Mouse (Mus musculus) urinary bladder, adult 2 months (tissue): ENCODE results near the gene Ttll13. TPM values are rescaled to one million over a fixed set of nuclear protein-coding genes. Genes with fewer than 3 reads are reported as not detected.
A peak's percentile ranks its signal among the peaks of the same experiment; 100 is the strongest.

ENCODE experiments used
- DNase-seq: peaks from one replicate; pipeline ENCODE4 v3.0.0; 2022; ENCODE audit warnings: low spot score
- polyA plus RNA-seq: library from polyadenylated mRNA; depleted of rRNA; stranded (reverse); fragments of >200 nt; gene quantifications from 2 replicates; pipeline ENCODE4 v1.2.3, GENCODE M21; 2012; rRNA removed

Ttll13 gene
- 1.2 and 1.7 TPM in 2 replicates for polyA plus RNA-seq

DNA sequence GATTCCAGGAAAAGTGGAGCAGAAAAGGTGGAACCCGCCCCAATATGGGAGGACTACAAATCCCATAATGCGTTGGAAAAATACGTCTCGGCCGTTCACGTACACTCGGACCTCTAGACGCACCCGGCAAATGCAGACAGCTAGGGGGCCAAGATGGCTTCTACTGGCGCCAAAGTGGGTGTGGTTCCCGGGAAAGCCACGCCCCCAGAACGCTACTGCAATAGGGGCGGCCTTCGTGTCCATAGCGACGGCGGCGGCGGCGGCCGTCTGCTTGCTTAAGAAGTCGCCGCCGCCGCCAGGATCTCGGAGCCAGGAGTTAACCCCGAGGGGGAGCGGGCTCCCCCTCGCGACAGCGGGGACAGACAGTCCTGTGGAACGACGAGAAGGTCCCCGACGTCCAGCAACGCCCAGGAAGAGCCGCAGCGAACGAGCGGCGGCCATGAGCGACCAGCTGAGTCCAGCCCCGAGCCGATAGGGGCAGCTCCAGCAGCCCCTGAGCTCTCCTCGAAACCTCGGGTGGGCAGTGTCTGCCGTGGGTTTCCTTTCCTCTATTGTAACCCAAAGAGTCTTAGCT is at the start of gene Ttll13:
Gene Ttll13, plus strand, starts transcription at position 229 of the 574 bp plus-strand sequence.
- DNase-seq, result peak; percentile 74

DNA sequence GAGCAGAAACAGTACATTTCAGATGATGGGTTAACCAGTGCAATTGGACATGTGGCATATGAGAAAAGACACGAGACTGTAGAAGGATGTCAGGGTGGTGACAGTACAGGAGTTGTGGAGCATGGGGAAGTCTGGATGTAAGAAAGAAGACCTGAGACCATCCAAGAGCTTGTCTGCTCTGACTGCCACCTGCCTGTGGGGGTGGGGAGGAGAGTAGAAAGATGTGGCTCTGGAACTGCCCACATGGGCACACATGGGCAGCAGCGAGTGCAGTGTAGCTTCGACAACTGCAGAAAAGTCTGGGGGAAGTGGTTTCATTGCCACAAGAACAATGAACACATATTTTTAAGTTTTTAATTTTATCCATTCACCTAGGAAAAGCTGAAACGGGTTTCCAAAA is 48.8 kb upstream of the Ttll13 start:
- DNase-seq, result no peak

DNA sequence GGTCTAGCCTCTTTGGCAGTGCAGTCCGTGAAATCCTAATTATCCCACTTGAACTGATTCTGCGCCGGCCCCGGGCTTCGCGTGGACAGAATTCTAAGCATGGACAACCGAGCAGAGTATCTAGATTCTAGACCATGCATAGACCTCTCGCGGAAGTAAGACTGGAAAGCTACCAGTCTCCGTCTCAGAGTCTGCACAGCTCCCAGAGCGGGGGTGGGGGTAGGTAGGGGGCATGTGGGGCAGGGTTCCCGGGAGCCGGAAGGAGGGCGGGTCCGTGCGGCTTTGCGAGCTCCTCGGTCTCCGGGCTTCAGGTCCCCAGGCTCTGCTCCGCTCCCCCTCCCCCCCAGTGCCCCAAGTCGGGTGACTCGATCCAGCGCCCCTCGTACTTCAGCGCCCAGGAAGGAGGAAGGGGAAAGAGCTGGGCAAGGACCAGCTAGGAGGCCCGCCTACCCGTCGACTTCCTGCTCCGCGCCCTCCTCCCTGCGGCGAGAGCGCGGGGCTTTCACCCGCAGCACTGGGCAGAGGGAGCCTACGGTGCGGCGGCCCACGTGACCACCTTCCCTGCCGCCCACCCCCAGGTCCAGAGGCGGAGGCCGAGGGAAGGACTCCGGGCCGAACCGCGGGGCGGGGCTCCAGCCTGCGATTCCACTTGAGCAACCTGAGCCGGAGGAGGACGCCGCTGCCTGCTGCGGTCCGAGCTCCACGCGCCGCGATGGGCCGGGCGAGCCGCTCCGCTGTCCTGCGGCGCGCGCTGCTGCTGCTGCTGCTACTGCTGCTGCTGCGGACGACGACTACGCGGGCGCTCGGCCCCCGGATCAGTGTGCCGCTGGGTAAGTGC is 48.0 kb upstream of the Ttll13 start:
- DNase-seq, result peak; percentile 80

DNA sequence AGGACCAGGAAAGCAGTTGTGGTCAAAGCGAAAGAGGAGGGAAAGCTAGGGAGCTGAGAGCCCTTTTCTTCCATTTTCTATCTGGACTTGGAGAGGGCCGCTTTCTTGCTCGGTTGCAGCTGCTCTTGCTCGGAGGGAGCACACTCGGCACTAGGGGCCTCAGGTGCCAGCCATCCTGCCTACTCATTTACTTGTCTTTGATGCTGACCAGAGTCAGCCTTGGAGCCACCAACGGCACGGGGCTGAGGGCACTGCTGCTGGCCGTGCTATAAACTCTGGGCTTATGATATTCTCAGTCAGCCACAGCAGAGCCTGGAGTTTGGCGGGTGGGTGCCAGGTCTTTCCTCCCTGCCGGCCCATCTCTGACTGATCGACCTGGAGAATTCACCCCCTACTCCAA is 47.3 kb upstream of the Ttll13 start:
- DNase-seq, result no peak

DNA sequence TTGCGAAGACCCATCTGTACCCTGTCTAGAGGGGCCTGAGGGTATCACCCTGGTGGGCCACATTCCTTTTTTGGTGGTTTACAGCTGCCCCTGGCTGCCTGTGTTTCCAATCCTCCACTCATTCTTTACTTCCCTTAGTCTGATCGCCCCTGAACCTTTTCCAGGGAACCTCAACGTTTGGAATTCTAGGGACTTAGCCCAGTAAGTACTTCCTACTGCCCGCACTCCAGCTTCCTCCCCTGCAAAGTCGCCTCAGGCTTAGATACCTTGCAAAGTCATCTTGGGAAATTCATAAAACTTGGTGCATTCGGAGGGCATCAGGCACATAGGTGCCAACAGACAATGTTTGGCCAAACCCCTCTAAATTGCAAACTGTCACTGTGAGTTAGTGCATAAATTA is 46.9 kb upstream of the Ttll13 start:
- no peak for DNase-seq

DNA sequence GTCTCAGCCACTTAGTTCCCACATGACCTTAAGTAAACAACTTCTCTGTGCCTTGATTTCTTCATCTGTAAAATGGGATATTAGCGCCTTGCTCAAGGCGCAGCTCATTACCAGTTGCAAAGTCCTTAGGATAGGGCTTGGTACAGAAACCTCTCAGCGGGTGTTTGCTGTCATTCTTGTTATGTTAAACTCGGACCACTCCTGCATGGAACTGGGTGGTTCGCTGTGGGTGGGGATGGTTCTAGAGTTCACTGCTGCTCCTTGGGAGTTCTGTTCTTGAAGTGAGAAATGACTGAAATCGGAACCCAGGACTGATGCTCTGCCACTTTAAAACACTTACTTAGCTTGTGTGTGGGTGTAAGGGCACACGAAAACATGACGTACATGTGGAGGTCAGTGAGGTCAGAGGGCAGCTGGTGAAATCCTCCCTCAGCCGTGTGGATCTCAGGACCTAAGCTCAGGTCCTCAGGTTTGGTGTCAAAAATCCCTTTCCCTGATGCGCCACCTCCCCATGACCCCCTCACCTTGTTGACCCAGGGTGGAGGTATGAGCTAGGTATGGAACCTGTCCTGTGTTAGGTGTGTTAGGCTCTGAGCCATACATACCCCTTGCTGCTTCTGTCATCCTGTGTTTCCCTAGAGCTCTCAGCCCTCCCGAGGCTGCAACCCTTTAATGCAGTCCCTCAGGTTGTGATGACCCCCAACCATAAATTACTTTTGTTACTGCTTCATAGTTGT is 46.2 kb upstream of the Ttll13 start:
- DNase-seq, result no peak

DNA sequence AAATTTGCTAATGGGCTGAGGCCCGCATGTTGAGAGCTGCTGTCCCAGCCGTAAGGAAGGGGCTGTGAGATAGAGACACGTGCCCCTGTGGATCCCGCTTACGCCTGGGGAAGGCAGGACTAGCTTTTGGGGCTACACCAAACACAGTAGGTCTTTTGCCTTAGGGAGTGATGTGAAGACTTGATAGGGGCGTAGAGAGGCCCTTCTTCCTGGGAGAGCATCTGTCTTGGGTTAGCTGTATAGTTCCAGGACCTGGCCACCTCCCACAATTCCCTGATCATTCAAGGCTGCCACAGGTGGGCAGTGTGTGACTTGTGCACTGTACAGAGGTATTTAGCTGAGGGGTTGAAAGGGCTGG is 45.6 kb upstream of the Ttll13 start:
- no peak for DNase-seq

DNA sequence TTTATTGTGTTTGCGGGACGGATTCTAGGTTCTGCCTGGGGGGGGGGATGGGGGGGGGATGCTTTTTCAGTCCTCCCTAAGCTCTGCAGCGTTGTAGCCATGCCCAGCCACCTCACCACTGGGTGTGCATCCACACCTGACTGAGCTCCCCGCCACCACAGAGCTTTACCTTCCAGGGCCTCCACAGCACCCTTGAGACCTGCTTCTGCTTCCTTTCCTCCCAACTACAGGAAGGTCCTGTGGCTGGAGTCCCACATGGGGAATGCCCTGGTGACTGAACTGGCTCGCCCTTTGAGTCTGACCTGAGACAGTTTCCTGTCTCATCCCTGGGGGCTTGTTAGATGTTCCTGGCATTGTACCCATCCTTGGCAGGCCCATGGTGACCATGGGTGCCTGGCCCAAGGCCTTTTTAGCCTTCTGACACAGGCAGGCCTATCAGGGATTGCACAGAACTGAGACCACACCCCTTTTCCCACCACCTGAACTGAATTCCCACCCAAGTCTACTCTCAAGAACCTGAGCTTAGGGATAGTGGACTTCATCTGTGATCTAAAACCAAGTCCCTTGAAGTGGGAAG is 45.1 kb upstream of the Ttll13 start:
- DNase-seq, result peak; percentile 20

DNA sequence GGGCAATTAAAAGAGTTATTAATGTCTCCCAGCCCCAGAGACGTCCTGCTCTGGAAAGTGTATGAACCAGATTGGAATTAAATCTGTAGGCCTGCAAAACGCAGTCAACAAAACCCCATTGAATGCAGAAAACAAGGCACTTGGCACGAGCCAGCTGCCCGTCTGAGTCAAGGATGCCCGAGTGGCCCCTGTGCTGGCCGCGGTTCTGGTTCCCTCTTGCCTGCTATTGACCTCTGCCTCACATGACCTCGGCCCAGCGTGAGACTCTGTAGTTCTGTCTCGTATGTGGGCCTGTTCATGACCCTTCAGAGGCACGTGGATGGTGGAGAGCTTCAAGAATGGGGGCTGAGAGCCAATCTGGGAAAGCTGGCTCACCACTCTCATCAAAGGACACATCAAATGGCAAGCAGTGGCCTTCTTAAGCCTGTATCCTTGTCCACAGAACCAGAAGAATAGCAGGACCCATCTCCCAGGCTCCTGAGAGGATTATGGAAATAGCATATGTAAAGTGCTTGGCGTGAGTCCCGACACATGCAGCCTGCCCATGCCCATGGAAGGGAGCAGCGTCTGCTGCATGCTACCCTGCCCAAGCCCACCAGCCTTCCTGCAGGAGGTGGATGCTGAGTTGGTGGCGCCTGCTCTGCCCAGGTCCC is 44.2 kb upstream of the Ttll13 start:
- DNase-seq, result no peak

DNA sequence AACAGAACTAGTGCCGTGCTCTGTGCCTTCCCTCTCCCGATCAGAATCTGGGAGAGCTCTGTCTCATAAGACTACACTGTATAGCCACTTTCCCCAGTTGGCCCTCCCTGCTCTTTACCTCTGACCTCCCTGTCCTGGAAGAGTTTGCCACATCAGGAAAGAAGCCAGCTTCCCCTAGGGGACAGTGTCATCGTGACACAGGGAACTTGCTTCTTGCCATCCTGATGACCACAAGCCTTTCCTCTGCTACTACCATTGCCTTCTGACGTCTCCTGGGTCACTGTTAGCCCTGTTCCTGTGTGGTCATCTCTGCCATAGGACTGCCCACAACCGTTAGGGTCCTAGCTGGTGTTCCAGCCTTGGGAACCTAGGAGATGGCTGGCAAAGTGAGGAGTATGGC is 43.2 kb upstream of the Ttll13 start:
- DNase-seq, result no peak

DNA sequence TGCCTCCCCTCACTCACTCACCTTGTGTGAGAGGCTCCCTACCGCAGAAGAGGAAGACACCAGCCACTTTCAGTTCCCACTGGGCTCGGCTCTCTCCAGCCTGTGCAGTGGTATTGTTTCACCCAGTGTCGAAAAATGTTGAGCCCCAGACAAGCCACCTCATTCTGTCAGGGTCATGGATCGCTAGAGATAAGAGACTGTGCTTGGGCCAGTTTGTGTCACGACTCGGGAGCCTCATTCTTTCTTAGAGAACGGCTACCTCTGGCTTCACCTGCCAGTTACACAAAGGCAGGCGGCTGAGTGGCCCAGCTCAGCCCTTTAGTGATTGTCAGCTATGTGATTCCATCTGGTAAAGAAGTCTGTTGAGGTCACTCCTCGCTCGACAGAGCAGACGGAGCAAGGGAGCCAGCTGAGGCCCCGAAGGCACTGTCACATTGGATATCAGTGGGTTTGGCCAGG is 42.5 kb upstream of the Ttll13 start:
- DNase-seq, result no peak

DNA sequence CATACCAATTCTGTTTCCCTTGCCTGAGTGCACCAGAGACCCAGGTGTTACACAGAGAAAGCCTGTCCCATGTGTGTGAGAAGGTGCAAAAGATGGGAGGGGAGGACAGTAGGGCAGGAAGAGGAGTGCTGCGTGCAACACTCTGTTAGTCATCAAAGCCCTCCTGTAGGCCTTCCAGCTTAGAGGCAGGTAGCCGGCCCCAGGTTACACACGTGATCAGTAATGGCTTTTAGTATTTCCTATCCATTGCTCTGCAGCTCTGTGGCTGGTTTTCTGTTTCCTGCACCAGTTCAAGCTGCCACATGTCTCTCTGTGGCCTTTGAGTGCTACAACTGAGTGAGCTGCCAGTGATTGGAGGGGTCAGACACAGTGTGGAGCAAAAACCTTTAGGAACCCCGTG is 41.8 kb upstream of the Ttll13 start:
- DNase-seq, result no peak

DNA sequence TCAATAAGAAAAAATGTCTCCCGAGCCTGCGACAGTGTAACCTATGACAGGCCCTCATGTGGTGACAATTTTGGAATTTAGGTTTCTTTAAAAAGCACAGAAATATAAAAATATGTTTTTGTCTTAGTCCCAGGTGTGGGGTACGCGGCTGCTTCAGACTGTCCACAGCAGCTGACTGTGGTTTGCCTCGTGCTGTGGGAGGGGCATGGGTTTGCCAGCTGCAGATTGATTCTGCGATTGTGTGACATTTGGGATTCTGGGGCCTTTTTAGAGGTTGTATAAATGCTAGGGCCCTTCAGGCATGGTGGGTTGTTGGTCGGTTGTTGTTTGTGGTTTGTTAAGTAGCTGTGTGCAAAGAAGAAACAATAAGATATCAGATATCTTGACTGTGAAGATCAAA is 41.2 kb upstream of the Ttll13 start:
- no peak for DNase-seq

DNA sequence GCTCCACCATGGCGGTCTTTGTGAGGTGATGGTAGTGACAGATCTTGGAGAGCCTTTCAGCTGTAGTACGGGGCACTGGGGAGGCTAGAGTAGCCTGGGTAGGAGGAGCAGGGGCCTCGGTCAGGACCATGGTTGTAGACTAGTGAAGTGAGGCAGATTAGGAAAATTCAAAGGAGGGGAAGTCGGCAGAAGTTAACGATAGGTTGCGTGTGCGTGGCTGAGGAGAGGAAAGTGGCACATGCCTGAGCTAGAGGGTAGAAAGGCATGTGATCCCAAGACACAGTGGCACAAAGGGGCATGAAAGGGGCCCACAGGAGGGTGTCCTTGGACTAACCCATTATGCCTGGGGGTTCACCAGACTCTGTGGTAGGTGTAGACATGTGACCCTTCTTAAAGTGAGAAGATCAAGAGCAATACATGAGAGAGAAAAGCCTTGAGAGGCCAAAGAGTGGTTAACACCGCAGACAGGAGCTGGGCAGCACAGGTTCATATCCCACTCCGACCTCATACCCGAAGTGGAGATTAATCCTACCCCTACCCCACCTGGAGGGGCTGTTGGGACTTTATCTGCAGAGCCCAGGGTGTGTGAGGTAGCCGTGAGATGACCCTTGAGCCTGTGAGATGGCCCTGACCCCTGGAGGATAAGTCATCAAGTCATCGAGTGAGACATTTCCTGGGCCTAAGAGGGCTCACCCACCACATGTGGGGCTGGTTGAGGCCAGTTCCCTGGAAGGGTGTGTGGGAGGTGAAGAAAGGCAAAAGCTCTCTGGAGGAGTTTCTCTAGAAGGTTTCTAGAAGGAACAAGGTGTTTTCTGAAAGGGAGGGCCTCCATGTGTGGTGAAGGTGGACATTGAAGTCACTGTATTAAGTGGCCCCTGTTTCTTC is 40.2 kb upstream of the Ttll13 start:
- no peak for DNase-seq

DNA sequence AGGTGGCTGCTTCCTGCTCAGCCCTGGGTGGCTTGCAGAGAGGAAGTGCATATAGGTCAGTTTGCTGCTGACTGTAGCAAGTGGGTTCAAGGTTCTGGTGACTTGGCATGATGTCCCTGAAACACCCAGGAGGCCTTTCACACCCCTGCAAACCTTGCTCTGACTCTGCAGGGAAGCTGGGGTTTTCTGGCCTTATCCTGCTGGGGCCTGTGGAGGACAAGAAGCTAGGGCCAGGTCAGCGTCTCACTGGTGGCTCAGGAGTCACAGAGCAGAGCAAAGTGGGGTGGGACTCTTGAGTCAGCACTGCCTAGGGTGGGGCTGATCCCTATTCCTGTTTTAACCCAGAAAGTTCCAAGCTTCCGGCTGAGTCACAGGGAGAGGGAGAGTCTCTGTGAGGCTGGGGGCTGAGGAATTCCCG is 38.9 kb upstream of the Ttll13 start:
- no peak for DNase-seq

DNA sequence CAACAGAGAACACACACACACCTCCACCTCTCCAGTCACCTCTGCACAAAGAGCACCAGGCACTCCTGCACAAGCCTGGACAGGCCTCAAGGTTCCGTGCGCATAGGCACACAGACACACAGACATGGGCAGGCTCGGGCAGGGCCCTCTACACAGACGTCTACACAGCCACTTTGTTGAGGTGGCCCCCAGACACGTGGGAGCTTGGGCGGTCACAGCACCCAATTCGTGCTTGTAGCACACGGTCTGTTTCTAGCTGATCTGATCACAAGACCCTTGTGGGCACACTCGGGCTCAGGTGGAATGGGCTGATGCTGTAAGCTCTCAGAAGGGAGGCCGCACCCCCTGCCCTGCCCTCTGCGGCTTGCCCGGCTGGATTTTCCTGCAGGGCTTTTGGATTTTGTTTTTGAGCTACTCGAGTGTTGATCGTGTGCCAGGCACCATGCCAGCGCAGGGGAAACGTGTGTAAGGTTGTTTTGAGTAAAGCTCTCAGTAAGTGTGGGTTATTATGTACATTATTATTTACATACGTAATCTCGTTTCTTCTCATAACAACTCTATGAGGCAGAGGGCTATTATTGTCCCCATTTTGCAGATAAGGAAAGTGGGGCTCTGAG is 38.0 kb upstream of the Ttll13 start:
- DNase-seq, result peak; percentile 63

DNA sequence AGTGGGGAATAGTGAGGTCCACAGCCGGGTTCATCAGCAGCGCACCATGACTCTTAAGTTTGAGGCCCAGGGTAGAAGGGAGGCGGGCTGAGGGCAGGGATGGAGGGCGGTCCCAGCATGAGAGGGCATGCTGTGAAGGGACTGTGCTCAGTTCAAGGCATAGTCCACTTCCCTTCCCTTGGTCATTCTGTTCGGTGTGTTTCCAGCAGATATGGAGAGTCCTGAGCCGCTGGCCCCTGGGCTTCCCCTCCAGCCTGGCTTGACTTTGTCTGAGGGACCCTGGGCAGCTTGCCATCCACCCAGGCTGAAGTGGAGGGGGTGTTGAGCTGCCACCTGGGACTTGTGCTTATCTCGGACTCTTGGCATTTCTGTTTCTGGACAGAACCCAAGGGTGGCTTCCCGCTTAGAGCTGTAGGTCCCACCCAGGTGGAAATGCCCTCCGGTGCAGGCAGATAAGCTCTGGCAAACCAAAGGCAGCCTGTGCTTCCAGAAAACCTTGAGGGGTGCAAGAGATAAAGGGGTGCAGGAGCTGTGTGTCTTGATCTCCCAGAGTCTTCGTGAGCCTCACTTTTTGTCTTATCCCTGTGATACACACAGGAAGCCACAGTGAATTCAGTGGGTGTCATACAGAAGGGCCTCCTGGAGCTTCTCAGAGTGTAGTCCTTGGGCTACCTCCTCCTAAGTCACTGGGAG is 37.3 kb upstream of the Ttll13 start:
- DNase-seq, result no peak

DNA sequence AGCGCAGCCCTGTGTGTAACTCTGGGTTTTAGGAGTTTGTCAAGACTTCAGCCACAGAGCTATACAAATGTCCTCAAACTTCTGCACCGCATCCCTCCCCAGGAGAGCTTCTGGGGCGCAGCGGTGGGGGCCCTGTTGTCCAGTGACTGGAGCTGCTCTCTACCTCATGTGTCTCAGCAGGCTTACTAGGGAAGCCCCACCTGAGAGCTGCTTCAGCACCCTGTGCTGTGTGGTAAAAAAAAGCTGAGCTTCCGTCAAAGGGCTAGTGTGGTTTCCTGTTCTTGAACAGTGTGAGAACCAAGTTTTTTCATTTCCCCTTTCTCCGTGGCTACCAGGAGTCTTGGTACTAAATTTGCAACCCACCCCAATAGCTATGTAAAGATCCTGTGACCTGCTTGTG is 36.5 kb upstream of the Ttll13 start:
- DNase-seq, result no peak

DNA sequence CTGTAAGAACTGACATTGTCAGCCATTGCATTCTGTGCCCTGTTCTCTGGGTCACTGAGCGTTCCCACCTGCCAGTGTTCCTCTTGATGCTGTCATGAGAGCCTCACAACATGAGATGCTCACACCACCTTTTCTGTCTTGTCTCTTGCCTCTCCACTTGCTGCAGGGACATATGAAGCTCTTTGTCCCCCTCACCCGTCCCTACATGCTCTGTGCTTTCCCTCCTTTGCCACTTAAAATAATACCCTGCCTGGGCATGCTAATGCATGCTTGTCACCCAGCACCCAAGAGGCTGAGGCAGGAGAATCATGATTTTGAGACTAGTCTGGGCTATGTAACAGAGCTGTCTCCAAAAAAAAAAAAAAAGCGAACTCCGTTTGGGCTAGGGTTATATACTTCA is 35.2 kb upstream of the Ttll13 start:
- DNase-seq, result no peak

DNA sequence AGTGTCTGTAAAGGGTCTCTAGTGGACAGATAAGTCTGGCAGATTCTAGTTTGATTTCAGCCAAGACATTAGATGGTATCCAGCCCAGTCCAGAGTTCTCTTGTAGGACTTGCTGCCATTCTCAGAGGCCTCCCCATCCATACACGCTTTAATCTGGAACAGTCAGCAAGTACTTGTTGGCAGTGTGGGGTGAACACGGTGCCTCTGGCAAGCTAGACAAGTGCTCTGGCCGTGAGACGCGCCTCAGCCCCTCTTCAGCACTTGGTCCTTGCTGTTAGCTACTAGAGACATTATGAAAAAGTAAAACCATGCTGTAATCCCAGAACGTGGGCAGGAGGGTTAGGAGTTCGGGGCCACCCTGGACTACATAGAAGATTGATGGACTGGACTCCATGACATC is 32.6 kb upstream of the Ttll13 start:
- DNase-seq, result no peak
